Mouse (Mus musculus): ENCODE results near the gene Tmem270. TPM values are rescaled to one million over a fixed set of nuclear protein-coding genes. Genes with fewer than 3 reads are reported as not detected.

Tmem270 gene
- polyA plus RNA-seq, 1 experiment: not detected

DNA sequence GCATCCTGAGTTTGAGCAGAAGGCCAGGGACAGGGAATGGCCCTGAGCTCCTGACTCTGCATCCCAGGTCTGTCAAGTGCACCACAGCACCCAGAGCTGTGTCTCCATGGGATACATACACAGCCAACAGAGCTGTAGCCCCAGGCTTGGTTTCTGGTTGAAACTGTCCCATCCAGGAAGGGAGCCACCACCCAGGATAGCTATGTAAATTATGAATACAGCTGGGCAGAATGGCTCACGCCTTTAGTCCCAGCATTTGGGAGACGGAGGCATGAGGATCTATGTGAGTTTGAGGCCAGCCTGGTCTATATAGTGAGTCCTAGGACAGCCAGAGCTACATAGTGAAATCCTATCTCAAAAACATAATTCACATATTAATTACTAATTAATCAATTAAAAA lies 23.5 kb upstream of the Tmem270 start:
- no peaks in the 10 kb centered on the region for H3K79me2 ChIP-seq (ENCODE audit: control insufficient read depth, insufficient read depth)
- H3K27me3 ChIP-seq (ENCODE audit: control insufficient read depth, insufficient read depth, insufficient read length): no peaks in the 10 kb centered on the region
- TF ChIP-seq CEBPB (IDR thresholded peaks at IDR 0.05; ENCODE audit: insufficient read depth, poor library complexity, severe bottlenecking): no peak
- TF ChIP-seq TCF3 (IDR thresholded peaks at IDR 0.05; ENCODE audit: insufficient read length, low read depth): no peak
- no peak for TF ChIP-seq POLR2A (IDR thresholded peaks at IDR 0.05; ENCODE audit: insufficient read length, low read depth)
- no peak for TF ChIP-seq POLR2AphosphoS2 (IDR thresholded peaks at IDR 0.05; ENCODE audit: insufficient read length, low read depth)
- no peak for TF ChIP-seq SRF (IDR thresholded peaks at IDR 0.05; ENCODE audit: control insufficient read depth, insufficient read length, low read depth)
- no peak for TF ChIP-seq REST (IDR thresholded peaks at IDR 0.05; ENCODE audit: insufficient read depth, insufficient read length)
- no peak for TF ChIP-seq MYOG (IDR thresholded peaks at IDR 0.05; ENCODE audit: control insufficient read depth in 1 of 3, insufficient read depth in 1 of 3, insufficient read length in 2 of 3, low read depth in 2 of 3)
- TF ChIP-seq MAX (IDR thresholded peaks at IDR 0.05; ENCODE audit: low read depth): no peak
- no peak for TF ChIP-seq TCF12 (IDR thresholded peaks at IDR 0.05; ENCODE audit: insufficient read depth, poor library complexity, severe bottlenecking)
- no peak for TF ChIP-seq USF1 (IDR thresholded peaks at IDR 0.05; ENCODE audit: low read depth)
- TF ChIP-seq E2F4 (IDR thresholded peaks at IDR 0.05; ENCODE audit: insufficient read depth): no peak
- no peak for TF ChIP-seq MYOD1 (IDR thresholded peaks at IDR 0.05; ENCODE audit: control insufficient read depth in 1 of 3, insufficient read length in 2 of 3, low read depth in 2 of 3)
- no peak overlapping the region for H3K4me3 ChIP-seq
- H3ac ChIP-seq (ENCODE audit: control insufficient read depth, insufficient read length): no peak overlapping the region
- H3K36me3 ChIP-seq (ENCODE audit: control insufficient read depth, insufficient read depth): no peaks in the 10 kb centered on the region
- H3K4me2 ChIP-seq (ENCODE audit: low read depth): no peak overlapping the region

GRCm38 (mm10) chr5:134926726-134927125 lies 20.2 kb upstream of the Tmem270 start:
- H3ac ChIP-seq (ENCODE audit: control insufficient read depth, insufficient read length): no peak overlapping the region
- TF ChIP-seq MAX (IDR thresholded peaks at IDR 0.05; ENCODE audit: low read depth) (no peak), POLR2A (IDR thresholded peaks at IDR 0.05; ENCODE audit: insufficient read length, low read depth) (no peak), USF1 (IDR thresholded peaks at IDR 0.05; ENCODE audit: low read depth) (no peak), TCF12 (IDR thresholded peaks at IDR 0.05; ENCODE audit: insufficient read depth, poor library complexity, severe bottlenecking) (no peak), MYOD1 (IDR thresholded peaks at IDR 0.05; ENCODE audit: control insufficient read depth in 1 of 3, insufficient read length in 2 of 3, low read depth in 2 of 3) (no peak), SRF (IDR thresholded peaks at IDR 0.05; ENCODE audit: control insufficient read depth, insufficient read length, low read depth) (no peak), REST (IDR thresholded peaks at IDR 0.05; ENCODE audit: insufficient read depth, insufficient read length) (no peak), MYOG (IDR thresholded peaks at IDR 0.05; ENCODE audit: control insufficient read depth in 1 of 3, insufficient read depth in 1 of 3, insufficient read length in 2 of 3, low read depth in 2 of 3) (no peak), E2F4 (IDR thresholded peaks at IDR 0.05; ENCODE audit: insufficient read depth) (no peak), CEBPB (IDR thresholded peaks at IDR 0.05; ENCODE audit: insufficient read depth, poor library complexity, severe bottlenecking) (no peak), POLR2AphosphoS2 (IDR thresholded peaks at IDR 0.05; ENCODE audit: insufficient read length, low read depth) (no peak), TCF3 (IDR thresholded peaks at IDR 0.05; ENCODE audit: insufficient read length, low read depth) (no peak)

DNA sequence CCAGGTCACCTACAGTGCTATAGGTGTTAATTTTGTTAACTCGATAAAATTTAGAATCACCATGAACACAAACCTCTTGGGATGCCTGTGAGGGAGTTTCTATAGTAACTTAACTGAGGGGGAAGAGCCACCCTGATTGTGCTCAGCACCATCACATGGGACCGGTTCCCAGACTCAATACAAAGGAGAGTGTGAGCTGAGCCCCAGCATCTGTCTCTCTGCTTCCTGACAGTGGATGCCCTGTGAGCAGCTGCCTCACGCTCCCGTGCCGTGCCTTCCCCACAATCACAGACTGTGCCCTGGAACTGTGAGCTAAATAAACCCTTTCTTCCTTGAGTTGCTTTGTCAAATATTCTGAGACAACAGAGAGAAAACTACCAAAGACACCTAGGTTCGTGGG lies 16.6 kb upstream of the Tmem270 start:
- Histone ChIP-seq H3K79me2 (ENCODE audit: control insufficient read depth, insufficient read depth) (no peaks in the 10 kb centered on the region), H3ac (ENCODE audit: control insufficient read depth, insufficient read length) (no peak overlapping the region), H3K27me3 (ENCODE audit: control insufficient read depth, insufficient read depth, insufficient read length) (peaks cover 7% of the 10 kb centered on the region), H3K4me2 (ENCODE audit: low read depth) (no peak overlapping the region), H3K36me3 (ENCODE audit: control insufficient read depth, insufficient read depth) (no peaks in the 10 kb centered on the region), H3K4me3 (no peak overlapping the region)
- no peak for TF ChIP-seq SRF (IDR thresholded peaks at IDR 0.05; ENCODE audit: control insufficient read depth, insufficient read length, low read depth)
- TF ChIP-seq TCF12 (IDR thresholded peaks at IDR 0.05; ENCODE audit: insufficient read depth, poor library complexity, severe bottlenecking): no peak
- no peak for TF ChIP-seq TCF3 (IDR thresholded peaks at IDR 0.05; ENCODE audit: insufficient read length, low read depth)
- TF ChIP-seq USF1 (IDR thresholded peaks at IDR 0.05; ENCODE audit: low read depth): no peak
- no peak for TF ChIP-seq MYOD1 (IDR thresholded peaks at IDR 0.05; ENCODE audit: control insufficient read depth in 1 of 3, insufficient read length in 2 of 3, low read depth in 2 of 3)
- TF ChIP-seq MAX (IDR thresholded peaks at IDR 0.05; ENCODE audit: low read depth): no peak
- no peak for TF ChIP-seq MYOG (IDR thresholded peaks at IDR 0.05; ENCODE audit: control insufficient read depth in 1 of 3, insufficient read depth in 1 of 3, insufficient read length in 2 of 3, low read depth in 2 of 3)
- TF ChIP-seq POLR2A (IDR thresholded peaks at IDR 0.05; ENCODE audit: insufficient read length, low read depth): no peak
- no peak for TF ChIP-seq REST (IDR thresholded peaks at IDR 0.05; ENCODE audit: insufficient read depth, insufficient read length)
- no peak for TF ChIP-seq E2F4 (IDR thresholded peaks at IDR 0.05; ENCODE audit: insufficient read depth)
- TF ChIP-seq CEBPB (IDR thresholded peaks at IDR 0.05; ENCODE audit: insufficient read depth, poor library complexity, severe bottlenecking): no peak
- no peak for TF ChIP-seq POLR2AphosphoS2 (IDR thresholded peaks at IDR 0.05; ENCODE audit: insufficient read length, low read depth)

More at GRCm38 (mm10) chr5:134926726-134927125, 20.2 kb upstream of the Tmem270 start:
- Histone ChIP-seq H3K27me3 (ENCODE audit: control insufficient read depth, insufficient read depth, insufficient read length) (peaks cover 7% of the 10 kb centered on the region), H3K4me3 (no peak overlapping the region), H3K36me3 (ENCODE audit: control insufficient read depth, insufficient read depth) (no peaks in the 10 kb centered on the region), H3K4me2 (ENCODE audit: low read depth) (no peak overlapping the region), H3K79me2 (ENCODE audit: control insufficient read depth, insufficient read depth) (no peaks in the 10 kb centered on the region)

- H3K4me3 ChIP-seq: no peak overlapping the region
- H3K79me2 ChIP-seq (ENCODE audit: control insufficient read depth, insufficient read depth): no peaks in the 10 kb centered on the region
- TF ChIP-seq TCF3 (IDR thresholded peaks at IDR 0.05; ENCODE audit: insufficient read length, low read depth) (no peak), MAX (IDR thresholded peaks at IDR 0.05; ENCODE audit: low read depth) (no peak), E2F4 (IDR thresholded peaks at IDR 0.05; ENCODE audit: insufficient read depth) (no peak), REST (IDR thresholded peaks at IDR 0.05; ENCODE audit: insufficient read depth, insufficient read length) (no peak), USF1 (IDR thresholded peaks at IDR 0.05; ENCODE audit: low read depth) (no peak), MYOG (IDR thresholded peaks at IDR 0.05; ENCODE audit: control insufficient read depth in 1 of 3, insufficient read depth in 1 of 3, insufficient read length in 2 of 3, low read depth in 2 of 3) (no peak), CEBPB (IDR thresholded peaks at IDR 0.05; ENCODE audit: insufficient read depth, poor library complexity, severe bottlenecking) (no peak), POLR2AphosphoS2 (IDR thresholded peaks at IDR 0.05; ENCODE audit: insufficient read length, low read depth) (no peak), TCF12 (IDR thresholded peaks at IDR 0.05; ENCODE audit: insufficient read depth, poor library complexity, severe bottlenecking) (no peak), POLR2A (IDR thresholded peaks at IDR 0.05; ENCODE audit: insufficient read length, low read depth) (no peak), SRF (IDR thresholded peaks at IDR 0.05; ENCODE audit: control insufficient read depth, insufficient read length, low read depth) (no peak), MYOD1 (IDR thresholded peaks at IDR 0.05; ENCODE audit: control insufficient read depth in 1 of 3, insufficient read length in 2 of 3, low read depth in 2 of 3) (no peak)
- peaks cover 7% of the 10 kb centered on the region for H3K27me3 ChIP-seq (ENCODE audit: control insufficient read depth, insufficient read depth, insufficient read length)
- H3K4me2 ChIP-seq (ENCODE audit: low read depth): no peak overlapping the region
- H3K36me3 ChIP-seq (ENCODE audit: control insufficient read depth, insufficient read depth): no peaks in the 10 kb centered on the region
- no peak overlapping the region for H3ac ChIP-seq (ENCODE audit: control insufficient read depth, insufficient read length)
These were observed 14.6 kb upstream of the Tmem270 start for GRCm38 (mm10) chr5:134921106-134921505.
